Mouse (Mus musculus): ENCODE measurements around the gene Ndufa4l2. TPM values are rescaled to one million over a fixed set of nuclear protein-coding genes. Genes with fewer than 3 reads are reported as not detected.

The Ndufa4l2 gene
- polyA plus RNA-seq, 1 experiment from 2014 or later: 17.6 TPM

DNA sequence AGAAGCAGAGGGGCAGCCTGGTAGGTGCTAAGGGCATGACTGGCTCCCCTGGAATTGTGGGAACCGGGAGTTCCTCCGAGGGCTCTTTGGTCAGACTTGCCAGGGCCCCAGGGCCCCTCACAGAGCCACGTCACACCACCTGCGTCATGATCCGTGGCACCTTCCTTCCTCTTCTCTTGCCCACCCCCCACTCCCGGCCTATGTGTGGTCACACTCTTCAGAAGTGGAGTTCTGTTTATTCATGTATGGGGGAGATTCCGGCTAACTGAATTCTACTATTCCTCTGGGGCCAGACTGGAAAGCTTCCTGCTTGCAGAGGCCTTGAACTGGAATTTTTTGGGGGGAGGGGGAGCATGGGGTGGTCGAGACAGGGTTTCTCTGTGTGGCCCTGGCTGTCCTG, 49.1 kb downstream of the Ndufa4l2 start:
- peaks cover 65% of the 10 kb centered on the region for H3K36me3 ChIP-seq (ENCODE audit: control insufficient read depth, insufficient read depth, low read length)
- H3K4me2 ChIP-seq (ENCODE audit: low read length): no peak overlapping the region
- WGBS: 87% methylated on average over 8 of the region's 8 CpGs
- H3K27ac ChIP-seq (ENCODE audit: low read length): no peak overlapping the region
- ATAC-seq: no peak; the same call in 1 of the 2 replicates
- no peak overlapping the region for H3K9ac ChIP-seq (ENCODE audit: low read depth, low read length)
- no peaks in the 10 kb centered on the region for H3K9me3 ChIP-seq (replicated peaks; ENCODE audit: control insufficient read depth, low read length, poor library complexity, severe bottlenecking)
- H3K4me3 ChIP-seq (ENCODE audit: low read depth, low read length): no peak overlapping the region
- no peaks in the 10 kb centered on the region for H3K27me3 ChIP-seq (ENCODE audit: control insufficient read depth, insufficient read depth, low read depth, low read length)
- H3K4me1 ChIP-seq (ENCODE audit: control insufficient read depth, insufficient read depth, low read length): no peaks in the 10 kb centered on the region

DNA sequence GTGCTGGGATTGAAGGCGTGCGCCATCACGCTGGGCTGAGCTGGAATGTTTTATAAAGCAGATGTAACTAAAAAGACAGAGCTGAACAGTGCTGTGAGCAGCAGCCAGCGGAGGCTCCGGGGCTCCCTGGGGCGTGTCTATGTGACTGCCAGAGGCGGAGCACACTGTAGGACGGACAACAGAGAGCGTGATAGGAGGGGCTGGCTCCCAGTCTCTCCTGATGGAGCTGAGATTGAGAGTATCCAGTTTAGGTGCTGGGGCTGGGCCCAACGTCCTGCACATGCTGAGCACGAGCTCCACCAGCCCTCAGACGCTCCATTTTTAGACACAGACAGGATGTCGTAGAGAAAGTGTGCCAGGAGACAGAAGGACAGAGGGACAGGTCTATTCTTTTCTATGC, 49.5 kb downstream of the Ndufa4l2 start:
- ATAC-seq: no peak
- no peaks in the 10 kb centered on the region for H3K9me3 ChIP-seq (replicated peaks; ENCODE audit: control insufficient read depth, low read length, poor library complexity, severe bottlenecking)
- peaks cover 65% of the 10 kb centered on the region for H3K36me3 ChIP-seq (ENCODE audit: control insufficient read depth, insufficient read depth, low read length)
- H3K4me2 ChIP-seq (ENCODE audit: low read length): no peak overlapping the region
- H3K4me3 ChIP-seq (ENCODE audit: low read depth, low read length): no peak overlapping the region
- no peaks in the 10 kb centered on the region for H3K4me1 ChIP-seq (ENCODE audit: control insufficient read depth, insufficient read depth, low read length)
- no peaks in the 10 kb centered on the region for H3K27me3 ChIP-seq (ENCODE audit: control insufficient read depth, insufficient read depth, low read depth, low read length)
- 61% methylated on average over 13 of the region's 13 CpGs for WGBS
- H3K9ac ChIP-seq (ENCODE audit: low read depth, low read length): no peak overlapping the region
- H3K27ac ChIP-seq (ENCODE audit: low read length): no peak overlapping the region

Other genes with a start within 250 kb of the Ndufa4l2 start
- 332 and 345 TPM in 2 replicates for gene Dctn2, start 248.6 kb upstream of the Ndufa4l2 start, polyA plus RNA-seq (2015; fragmentation: Nextera tagmentation; extraction: Ambion mirVana)
- gene Mbd6, start 225.9 kb upstream of the Ndufa4l2 start, polyA plus RNA-seq (2015; fragmentation: Nextera tagmentation; extraction: Ambion mirVana): 12.6 and 15.3 TPM in 2 replicates
- gene Mars, start 203.2 kb upstream of the Ndufa4l2 start, polyA plus RNA-seq (2015; fragmentation: Nextera tagmentation; extraction: Ambion mirVana): 123 and 128 TPM in 2 replicates
- gene Arhgap9, start 193.0 kb upstream of the Ndufa4l2 start, polyA plus RNA-seq (2015; fragmentation: Nextera tagmentation; extraction: Ambion mirVana): 0.46 and 0.75 TPM in 2 replicates
- 0.92 and 1.3 TPM in 2 replicates for gene Gli1, start 173.0 kb upstream of the Ndufa4l2 start, polyA plus RNA-seq (2015; fragmentation: Nextera tagmentation; extraction: Ambion mirVana)
- gene Inhbe, start 160.6 kb upstream of the Ndufa4l2 start, polyA plus RNA-seq (2015; fragmentation: Nextera tagmentation; extraction: Ambion mirVana): 0.04 TPM in 2 replicates
- gene Inhbc, start 144.5 kb upstream of the Ndufa4l2 start, polyA plus RNA-seq (2015; fragmentation: Nextera tagmentation; extraction: Ambion mirVana): 0.15 TPM in 1 of 2 replicates, not detected in the other
- gene R3hdm2, start 134.6 kb upstream of the Ndufa4l2 start, polyA plus RNA-seq (2015; fragmentation: Nextera tagmentation; extraction: Ambion mirVana): 35.2 and 35.9 TPM in 2 replicates
- 1.3 and 2.1 TPM in 2 replicates for gene Stac3, start 13.3 kb upstream of the Ndufa4l2 start, polyA plus RNA-seq (2015; fragmentation: Nextera tagmentation; extraction: Ambion mirVana)
- gene Shmt2, start 7.5 kb downstream of the Ndufa4l2 start, polyA plus RNA-seq (2015; fragmentation: Nextera tagmentation; extraction: Ambion mirVana): 45.0 and 45.6 TPM in 2 replicates
- gene Nxph4, start 19.6 kb downstream of the Ndufa4l2 start, polyA plus RNA-seq (2015; fragmentation: Nextera tagmentation; extraction: Ambion mirVana): 62.1 and 66.7 TPM in 2 replicates
- gene Lrp1, start 106.2 kb downstream of the Ndufa4l2 start, polyA plus RNA-seq (2015; fragmentation: Nextera tagmentation; extraction: Ambion mirVana): 110 and 117 TPM in 2 replicates
- gene Stat6, start 128.0 kb downstream of the Ndufa4l2 start, polyA plus RNA-seq (2015; fragmentation: Nextera tagmentation; extraction: Ambion mirVana): 4.4 and 5.4 TPM in 2 replicates
- gene Nemp1, start 151.9 kb downstream of the Ndufa4l2 start, polyA plus RNA-seq (2015; fragmentation: Nextera tagmentation; extraction: Ambion mirVana): 3.2 TPM in 2 replicates
- gene Nab2, start 153.6 kb downstream of the Ndufa4l2 start, polyA plus RNA-seq (2015; fragmentation: Nextera tagmentation; extraction: Ambion mirVana): 1.6 and 2.1 TPM in 2 replicates
- gene Myo1a, start 190.2 kb downstream of the Ndufa4l2 start, polyA plus RNA-seq (2015; fragmentation: Nextera tagmentation; extraction: Ambion mirVana): 0.60 and 0.93 TPM in 2 replicates
- gene Tac2, start 209.5 kb downstream of the Ndufa4l2 start, polyA plus RNA-seq (2015; fragmentation: Nextera tagmentation; extraction: Ambion mirVana): 0.34 and 1.2 TPM in 2 replicates
- gene Zbtb39, start 224.6 kb downstream of the Ndufa4l2 start, polyA plus RNA-seq (2015; fragmentation: Nextera tagmentation; extraction: Ambion mirVana): 2.7 and 3.2 TPM in 2 replicates
- 1.1 and 1.7 TPM in 2 replicates for gene Gpr182, start 236.8 kb downstream of the Ndufa4l2 start, polyA plus RNA-seq (2015; fragmentation: Nextera tagmentation; extraction: Ambion mirVana)
- gene Rdh1, start 244.8 kb downstream of the Ndufa4l2 start, polyA plus RNA-seq (2015; fragmentation: Nextera tagmentation; extraction: Ambion mirVana): not detected in 2 replicates
- gene Rdh16f1, start 244.8 kb downstream of the Ndufa4l2 start, polyA plus RNA-seq (2015; fragmentation: Nextera tagmentation; extraction: Ambion mirVana): 0.25 TPM in 1 of 2 replicates, not detected in the other